ENCODE assay signal across 8 mouse cellular contexts in the genomic region with DNA sequence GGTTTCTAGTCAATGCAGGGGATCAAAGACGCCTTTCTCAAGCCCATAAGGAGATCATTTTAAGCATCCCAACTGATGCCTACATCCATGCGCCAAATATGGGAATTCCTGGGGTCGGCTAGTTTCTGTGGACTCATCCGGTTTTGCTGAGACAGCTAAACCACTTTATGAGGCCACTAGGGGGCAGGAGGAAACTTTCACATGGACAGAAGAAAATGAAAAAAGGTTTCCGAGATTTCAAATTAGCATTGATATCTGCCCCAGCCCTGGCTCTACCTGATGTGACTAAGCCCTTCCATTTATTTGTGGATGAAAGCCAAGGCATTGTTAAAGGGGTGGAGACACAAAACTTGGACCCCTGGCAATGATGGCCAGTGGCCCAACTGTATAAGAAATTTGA. TPM values are rescaled to one million over a fixed set of nuclear protein-coding genes. Genes with fewer than 3 reads are reported as not detected.
A peak's percentile ranks its signal among the peaks of the same experiment; 100 is the strongest.
DNase-seq lines count a peak whose midpoint lies in the region; ATAC-seq lines count a peak whose summit lies in the region.

No protein-coding gene starts in this region.

- ATAC-seq in hematopoietic stem cell, adult 5-6 weeks (replicated peaks in 1 of 2; ENCODE audit: insufficient read depth in 1 of 2, low FRiP score in 2 of 2, low TSS enrichment in 1 of 2, low read depth in 1 of 2, poor library complexity in 2 of 2, severe bottlenecking in 2 of 2), result 0 out of 4 replicates have a peak, but pooled peaks have one; percentile 32 to 48

- intact Hi-C loops in gastrocnemius, postnatal 36 days (cut with DNase I), result no loop called here

- DNase-seq in gastrocnemius, adult 18-20 months (ENCODE audit: low spot score), result peak; percentile 42
- DNase-seq in gastrocnemius, postnatal 36 days, result no peak
- DNase-seq in right cerebral cortex, adult 2 months (ENCODE audit: low spot score in 2 of 2), result peak; percentile 66 to 72
- DNase-seq in right cerebral cortex, postnatal 25 days, result no peak
- DNase-seq in cerebellum, adult 9-10 months, result peak; percentile 65
- peak; percentile 50 for DNase-seq in lung, postnatal 25 days (ENCODE audit: low spot score)
- DNase-seq in c-Kit-positive CD71-positive TER-119-positive erythroid progenitor cells, embryonic 14.5 days (ENCODE audit: low spot score), result no peak

RNA-seq across cellular contexts. Expression of a gene that starts 15.5 kb away (rescaled TPM):
- 1 to 10 TPM; 5.3 to 5.7 TPM for total RNA-seq in gastrocnemius, adult 18-20 months (2021)
- 1 to 10 TPM; 6.2 to 7.3 TPM for total RNA-seq in gastrocnemius, postnatal 36 days (2021)
- total RNA-seq in hematopoietic stem cell, adult 5-6 weeks (2017), result 14.4 and 19.8 TPM in 2 replicates

RNA-seq across cellular contexts. Expression of a gene that starts 53.1 kb away (rescaled TPM):
- total RNA-seq in gastrocnemius, adult 18-20 months (2021), result 10 to 100 TPM; 39.4 to 47.4 TPM
- 10 to 100 TPM; 42.1 to 45.5 TPM for total RNA-seq in gastrocnemius, postnatal 36 days (2021)
- 81.5 and 94.0 TPM in 2 replicates for total RNA-seq in hematopoietic stem cell, adult 5-6 weeks (2017)

RNA-seq across cellular contexts. Expression of a gene that starts 56.1 kb away (rescaled TPM):
- under 1 TPM; 0.12 to 0.16 TPM for total RNA-seq in gastrocnemius, adult 18-20 months (2021)
- total RNA-seq in gastrocnemius, postnatal 36 days (2021), result under 1 TPM; 0.07 to 0.10 TPM
- total RNA-seq in hematopoietic stem cell, adult 5-6 weeks (2017), result not detected in 2 replicates

Comparison
In these comparisons a context has a peak if more than half of its experiments do, and no peak if none do; other contexts are left out.
1. DNase-seq: peak in gastrocnemius, adult 18-20 months (single experiment), right cerebral cortex, adult 2 months (2 of 2), cerebellum, adult 9-10 months (single experiment) and lung, postnatal 25 days (single experiment); none in gastrocnemius, postnatal 36 days (0 of 2), right cerebral cortex, postnatal 25 days (single experiment) and c-Kit-positive CD71-positive TER-119-positive erythroid progenitor cells, embryonic 14.5 days (single experiment).